Mouse (Mus musculus) forebrain, embryonic 10.5 days (tissue): ENCODE data around the gene Krt80. TPM values are rescaled to one million over a fixed set of nuclear protein-coding genes. Genes with fewer than 3 reads are reported as not detected.

ENCODE experiments used
- DNase-seq: peaks from one replicate; pipeline ENCODE4 v3.0.0-alpha.2; 2017; ENCODE audit warnings: low spot score; ENCODE audit errors: extremely low spot score
- H3K27ac ChIP-seq: fragments of 300-500 bp; sonication (generic); 2 replicates; pipeline ENCODE4 v1.5.1; 2016; ENCODE audit warnings: mild to moderate bottlenecking
- H3K27me3 ChIP-seq: fragments of 300-500 bp; sonication (generic); 2 replicates; pipeline ENCODE4 v1.6.1; 2016; ENCODE audit warnings: mild to moderate bottlenecking; ENCODE audit not compliant: poor library complexity, severe bottlenecking
- H3K36me3 ChIP-seq: fragments of 300-500 bp; sonication (generic); replicated peaks from 2 replicates; pipeline ENCODE4 v1.6.1; 2016; ENCODE audit warnings: mild to moderate bottlenecking, moderate library complexity
- H3K4me1 ChIP-seq: fragments of 300-500 bp; sonication (generic); 2 replicates; pipeline ENCODE4 v1.6.1; 2016
- H3K4me3 ChIP-seq: fragments of 300-500 bp; sonication (generic); 2 replicates; pipeline ENCODE4 v1.5.1; 2016; ENCODE audit warnings: mild to moderate bottlenecking, moderate library complexity
- H3K9me3 ChIP-seq: fragments of 300-500 bp; sonication (generic); 2 replicates; pipeline ENCODE4 v1.6.1; 2016; ENCODE audit warnings: mild to moderate bottlenecking, moderate library complexity
- WGBS: fragments of 180-500 bp; shearing (Covaris S2); methylation state at CpG from one replicate; pipeline ENCODE4 v1.1.7; 2016; 5-methylcytosine and 5-hydroxymethylcytosine counted together
- polyA plus RNA-seq: library from polyadenylated mRNA; unstranded; fragments of >200 nt; fragmentation: Nextera tagmentation; extraction: Ambion mirVana; gene quantifications from 2 replicates; pipeline ENCODE4 v1.2.1, GENCODE M21; 2016

The Krt80 gene
- 0.07 TPM in 1 of 2 replicates, not detected in the other for polyA plus RNA-seq

GRCm38 (mm10) chr15:101370101-101370911 lies at the start of gene Krt80:
TSS of gene Krt80 (minus strand) at chr15:101370162.
- Histone ChIP-seq H3K27me3 (0 out of 2 replicates have a peak, but pooled peaks cover 11% of the 10 kb centered on the region), H3K4me1 (peaks cover 30% of the 10 kb centered on the region), H3K36me3 (no peaks in the 10 kb centered on the region), H3K27ac (no peak within 1 kb of the TSS; the same call in 1 of the 2 replicates), H3K4me3 (no peak within 1 kb of the TSS), H3K9me3 (no peaks in the 10 kb centered on the region)
- 66% methylated on average over 22 of the region's 22 CpGs for WGBS
- no peak for DNase-seq

GRCm38 (mm10) chr15:101418950-101419349 lies 49.0 kb upstream of the Krt80 start:
- Histone ChIP-seq H3K4me3 (no peak overlapping the region), H3K27me3 (peaks cover 18% of the 10 kb centered on the region), H3K36me3 (no peaks in the 10 kb centered on the region), H3K4me1 (peaks cover 14% of the 10 kb centered on the region), H3K27ac (no peak overlapping the region), H3K9me3 (no peaks in the 10 kb centered on the region)
- no peak for DNase-seq
- WGBS = 89% methylated on average over 4 of the region's 4 CpGs

GRCm38 (mm10) chr15:101414807-101415565 lies 45.0 kb upstream of the Krt80 start:
- Histone ChIP-seq H3K36me3 (no peaks in the 10 kb centered on the region), H3K4me1 (peaks cover 42% of the 10 kb centered on the region), H3K4me3 (no peak overlapping the region), H3K9me3 (no peaks in the 10 kb centered on the region), H3K27me3 (peaks cover 55% of the 10 kb centered on the region), H3K27ac (no peak overlapping the region)
- 38% methylated on average over 11 of the region's 11 CpGs for WGBS
- no peak for DNase-seq

- peaks cover 42% of the 10 kb centered on the region for H3K4me1 ChIP-seq
- no peak overlapping the region for H3K4me3 ChIP-seq
- no peaks in the 10 kb centered on the region for H3K9me3 ChIP-seq
- no peak overlapping the region for H3K27ac ChIP-seq
- WGBS = 48% methylated on average over 7 of the region's 7 CpGs
- no peak for DNase-seq
- H3K27me3 ChIP-seq = peaks cover 55% of the 10 kb centered on the region
- no peaks in the 10 kb centered on the region for H3K36me3 ChIP-seq
These were observed 44.1 kb upstream of the Krt80 start for GRCm38 (mm10) chr15:101413916-101414635.

GRCm38 (mm10) chr15:101412188-101412587 lies 42.2 kb upstream of the Krt80 start:
- no peak for DNase-seq
- peak overlapping the region; percentile 18 for H3K4me3 ChIP-seq
- H3K27me3 ChIP-seq = peaks cover 55% of the 10 kb centered on the region
- H3K9me3 ChIP-seq = no peaks in the 10 kb centered on the region
- 18% methylated on average over 31 of the region's 31 CpGs for WGBS
- no peak overlapping the region for H3K27ac ChIP-seq
- H3K36me3 ChIP-seq = no peaks in the 10 kb centered on the region
- peaks cover 42% of the 10 kb centered on the region for H3K4me1 ChIP-seq

- Histone ChIP-seq H3K36me3 (no peaks in the 10 kb centered on the region), H3K4me3 (no peak within 1 kb of the TSS), H3K4me1 (peaks cover 42% of the 10 kb centered on the region), H3K9me3 (no peaks in the 10 kb centered on the region), H3K27me3 (peaks cover 55% of the 10 kb centered on the region), H3K27ac (0 out of 2 replicates have a peak within 1 kb of the TSS, but pooled peaks have one; percentile 40)
- DNase-seq = no peak
- whole genome bisulfite sequencing = 57% methylated on average over 2 of the region's 2 CpGs
These were observed 40.8 kb upstream of the Krt80 start, which contains the start of gene Krt7 for GRCm38 (mm10) chr15:101410775-101411174. TSS of gene Krt7 (plus strand) at chr15:101411043.

GRCm38 (mm10) chr15:101398269-101398668 lies 28.3 kb upstream of the Krt80 start:
- Histone ChIP-seq H3K36me3 (no peaks in the 10 kb centered on the region), H3K4me3 (no peak overlapping the region), H3K27ac (no peak overlapping the region), H3K9me3 (no peaks in the 10 kb centered on the region), H3K4me1 (no peaks in the 10 kb centered on the region), H3K27me3 (no peaks in the 10 kb centered on the region)
- no peak for DNase-seq
- 92% methylated on average over 8 of the region's 8 CpGs for WGBS

- Histone ChIP-seq H3K4me1 (no peaks in the 10 kb centered on the region), H3K4me3 (no peak overlapping the region), H3K36me3 (no peaks in the 10 kb centered on the region), H3K9me3 (no peaks in the 10 kb centered on the region), H3K27me3 (no peaks in the 10 kb centered on the region), H3K27ac (no peak overlapping the region)
- WGBS = 96% methylated on average over 2 of the region's 2 CpGs
- DNase-seq = no peak
These were observed 27.7 kb upstream of the Krt80 start for GRCm38 (mm10) chr15:101397683-101398082.

GRCm38 (mm10) chr15:101396921-101397320 lies 27.0 kb upstream of the Krt80 start:
- H3K27me3 ChIP-seq = no peaks in the 10 kb centered on the region
- H3K9me3 ChIP-seq = no peaks in the 10 kb centered on the region
- no peak overlapping the region for H3K4me3 ChIP-seq
- 83% methylated on average over 3 of the region's 3 CpGs for WGBS
- no peak overlapping the region for H3K27ac ChIP-seq
- no peaks in the 10 kb centered on the region for H3K36me3 ChIP-seq
- no peak for DNase-seq
- H3K4me1 ChIP-seq = no peaks in the 10 kb centered on the region

- Histone ChIP-seq H3K36me3 (no peaks in the 10 kb centered on the region), H3K27ac (no peak overlapping the region), H3K27me3 (no peaks in the 10 kb centered on the region), H3K9me3 (no peaks in the 10 kb centered on the region), H3K4me3 (no peak overlapping the region), H3K4me1 (no peaks in the 10 kb centered on the region)
- DNase-seq = no peak
- 78% methylated on average over 7 of the region's 7 CpGs for WGBS
These were observed 26.5 kb upstream of the Krt80 start for GRCm38 (mm10) chr15:101396466-101396865.

- no peaks in the 10 kb centered on the region for H3K27me3 ChIP-seq
- H3K36me3 ChIP-seq = no peaks in the 10 kb centered on the region
- H3K27ac ChIP-seq = no peak overlapping the region
- no peak overlapping the region for H3K4me3 ChIP-seq
- DNase-seq = no peak
- H3K4me1 ChIP-seq = no peaks in the 10 kb centered on the region
- WGBS = 61% methylated on average over 7 of the region's 7 CpGs
- no peaks in the 10 kb centered on the region for H3K9me3 ChIP-seq
These were observed 24.9 kb upstream of the Krt80 start for GRCm38 (mm10) chr15:101394908-101395307.

GRCm38 (mm10) chr15:101392251-101392650 lies 22.3 kb upstream of the Krt80 start:
- no peak for DNase-seq
- 0 out of 2 replicates have a peak, but pooled peaks cover 6% of the 10 kb centered on the region for H3K4me1 ChIP-seq
- H3K4me3 ChIP-seq = no peak overlapping the region
- H3K9me3 ChIP-seq = no peaks in the 10 kb centered on the region
- 87% methylated on average over 5 of the region's 5 CpGs for WGBS
- no peak overlapping the region for H3K27ac ChIP-seq
- no peaks in the 10 kb centered on the region for H3K36me3 ChIP-seq
- no peaks in the 10 kb centered on the region for H3K27me3 ChIP-seq
